Mouse (Mus musculus) urinary bladder, postnatal 4 days (tissue): Measurements from ENCODE around the gene Ap1g1.

ENCODE experiments used
- DNase-seq, 2 experiments: peaks; one replicate each; pipeline ENCODE4 v3.0.0; 2021 to 2022; ENCODE audit warnings: low spot score in 2 of 2

Ap1g1 gene

DNA sequence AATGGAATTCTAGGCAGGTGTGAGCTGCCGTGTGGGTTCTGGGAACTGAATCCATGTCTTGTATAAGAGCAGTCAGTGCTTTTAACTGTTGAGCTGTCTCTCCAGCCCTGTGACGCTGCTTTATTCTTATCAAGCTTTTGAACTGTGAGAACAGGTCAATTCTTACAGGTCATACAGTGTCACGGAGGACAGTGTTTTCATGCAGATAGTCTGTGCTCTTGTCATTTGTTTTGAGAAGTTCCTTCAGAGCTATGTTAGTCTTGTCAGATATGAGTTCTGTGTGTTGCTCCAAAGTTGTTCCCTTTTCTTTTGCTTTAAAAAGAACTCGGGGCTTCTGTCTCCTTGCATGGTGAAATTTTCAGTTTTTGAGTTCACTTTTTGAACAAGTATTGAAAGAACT, 2.2 kb downstream of the Ap1g1 start:
- no peak for DNase-seq

DNA sequence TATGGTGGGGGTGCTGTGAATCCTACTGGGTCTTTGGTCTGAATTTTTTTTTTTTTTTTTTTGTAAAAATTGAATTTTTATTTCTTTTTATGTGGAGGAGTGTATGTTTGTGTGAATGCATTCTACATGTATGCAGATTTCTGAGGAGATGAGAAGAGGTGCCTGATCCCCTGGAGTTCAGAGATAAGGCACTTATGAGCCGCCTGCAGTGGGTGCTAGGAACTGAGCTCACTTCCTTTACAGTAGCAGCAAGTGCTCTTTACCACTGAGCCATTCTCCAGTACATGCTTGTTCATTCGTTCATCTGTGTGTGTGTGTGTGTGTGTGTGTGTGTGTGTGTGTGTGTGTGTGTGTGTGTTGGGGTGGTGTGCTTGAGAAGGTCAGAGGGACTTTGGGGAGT, 12.6 kb downstream of the Ap1g1 start:
- no peak for DNase-seq

DNA sequence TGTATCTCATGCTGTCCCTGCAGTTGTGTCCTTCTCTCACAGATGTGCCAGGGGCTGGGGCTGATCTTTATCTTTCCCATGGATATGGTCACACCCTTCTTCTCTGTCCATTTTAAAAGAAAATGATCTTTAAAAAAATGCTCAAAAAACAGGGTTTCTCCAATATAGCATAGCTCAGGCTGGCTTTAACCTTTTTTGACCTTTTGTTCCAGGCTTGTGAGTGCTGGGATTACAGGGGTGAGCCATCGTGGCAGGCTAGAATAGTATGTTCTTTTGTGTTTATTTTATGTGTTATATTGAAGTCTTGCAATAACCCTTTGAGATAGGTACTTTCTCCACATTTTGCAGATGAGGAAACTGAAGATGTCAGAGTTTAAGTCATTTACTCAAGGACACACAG, 16.8 kb downstream of the Ap1g1 start:
- DNase-seq, result no peak

DNA sequence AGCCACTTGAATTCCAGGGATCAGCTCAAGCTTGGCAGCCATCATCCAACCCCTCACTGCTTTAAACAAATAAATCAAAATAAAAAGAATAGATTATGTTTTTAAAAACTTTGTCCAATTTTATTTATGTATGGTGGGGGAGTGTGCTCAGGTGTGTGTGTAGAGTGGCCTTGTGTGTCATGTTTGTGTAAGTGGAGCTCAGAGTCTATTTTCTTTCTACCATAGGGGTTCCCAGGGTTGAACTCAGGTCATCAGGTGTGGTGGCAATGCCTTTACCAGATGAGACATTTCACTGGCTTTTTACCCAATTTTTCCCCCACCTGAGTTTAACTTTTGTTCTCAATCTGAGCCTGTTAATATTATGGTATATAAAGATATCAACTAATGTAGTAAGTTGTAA, 20.4 kb downstream of the Ap1g1 start:
- DNase-seq, result no peak

DNA sequence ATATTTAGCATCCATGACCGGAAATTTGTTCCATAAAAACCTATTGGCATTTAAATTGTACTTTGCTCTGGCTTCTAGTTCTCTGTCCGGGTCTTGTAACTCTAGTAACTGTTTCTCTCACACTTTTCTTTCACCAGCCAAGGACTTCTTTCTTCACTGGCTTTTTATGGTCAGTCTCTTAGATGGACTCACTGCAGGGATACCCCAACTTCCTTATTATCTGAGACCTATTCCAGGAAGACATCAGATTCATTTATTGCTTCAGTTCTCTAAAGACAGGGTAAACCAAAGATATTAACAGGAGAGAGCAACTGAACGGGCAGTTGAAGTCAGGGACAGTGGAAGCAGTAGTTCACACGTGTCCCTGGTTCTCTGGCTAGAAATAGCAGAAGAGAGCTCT, 20.9 kb downstream of the Ap1g1 start:
- DNase-seq, result no peak

DNA sequence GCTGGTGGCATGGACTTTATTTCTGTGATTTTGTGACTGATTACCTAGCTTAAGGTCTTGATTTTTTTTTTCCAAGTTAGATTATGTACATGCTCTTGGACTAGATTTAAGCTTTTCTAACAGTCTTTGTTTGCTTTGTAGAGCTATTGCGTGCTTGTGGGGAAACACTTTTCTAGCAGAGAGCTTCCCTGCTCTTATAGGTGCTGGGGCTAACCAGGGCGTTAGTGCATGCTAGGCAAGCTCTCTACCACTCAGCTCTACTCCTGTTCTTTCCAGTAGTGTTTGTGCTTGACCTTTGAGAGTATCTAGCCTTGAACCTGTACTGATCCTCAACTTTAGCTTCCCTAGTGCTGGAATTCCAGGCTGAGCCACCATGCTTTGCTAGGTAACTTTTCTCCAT, 22.0 kb downstream of the Ap1g1 start:
- no peak for DNase-seq

DNA sequence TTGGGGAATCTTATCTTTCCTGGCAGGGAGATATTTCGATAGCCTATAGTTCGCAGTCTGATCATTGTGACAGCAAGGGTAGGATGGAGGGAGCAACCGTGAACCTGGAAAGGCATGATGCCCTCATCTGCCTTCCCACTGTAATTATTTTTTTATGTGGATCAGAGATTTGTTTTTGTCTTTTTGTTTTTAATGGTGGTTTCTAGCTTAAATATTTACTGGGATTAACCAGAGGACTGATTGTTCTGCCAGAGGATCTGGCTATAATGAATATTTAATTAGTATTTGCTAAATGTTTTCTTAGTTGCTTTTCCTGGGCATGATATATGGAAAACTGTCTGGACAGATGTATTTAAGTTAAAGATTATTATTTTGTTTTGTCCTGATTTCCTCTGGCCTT, 24.9 kb downstream of the Ap1g1 start:
- DNase-seq, result no peak

DNA sequence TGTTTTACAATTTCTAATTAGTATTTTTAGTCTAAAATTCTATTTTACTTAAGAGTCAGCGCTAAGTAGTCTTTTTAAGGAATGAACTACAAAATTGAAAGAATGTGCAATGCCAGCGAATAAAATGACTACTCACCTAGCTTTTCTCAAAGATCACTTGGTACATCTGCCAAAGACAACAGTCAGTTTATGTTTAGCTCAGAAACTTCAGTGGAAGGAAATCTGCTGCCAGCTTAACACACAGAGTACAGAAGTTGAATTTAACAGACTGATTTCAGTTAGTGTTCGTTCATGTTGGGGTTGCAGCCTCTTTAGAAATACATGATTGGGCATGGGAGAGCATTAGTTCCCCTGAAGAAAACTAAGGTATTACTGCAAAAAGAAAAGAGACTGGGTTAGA, 25.4 kb downstream of the Ap1g1 start:
- no peak for DNase-seq

DNA sequence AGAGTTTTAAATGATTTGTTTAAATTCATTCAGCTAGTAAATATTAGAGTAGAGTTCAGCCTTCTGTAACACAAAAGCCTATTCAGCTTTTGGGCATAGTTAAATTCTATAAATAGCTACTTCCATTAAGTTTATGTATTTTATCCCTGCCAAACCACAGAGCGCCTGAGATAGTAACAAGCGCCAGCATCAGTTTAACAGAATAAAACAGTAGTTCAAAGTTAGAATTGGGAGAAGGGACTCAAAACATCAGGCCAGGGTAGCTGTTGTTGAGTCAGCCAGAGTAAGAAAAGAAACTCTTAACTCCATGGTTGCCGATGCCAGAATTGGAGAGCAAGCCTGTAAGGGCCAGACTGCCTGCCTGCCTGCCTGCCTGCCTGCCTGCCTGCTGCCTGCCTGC, 28.2 kb downstream of the Ap1g1 start:
- no peak for DNase-seq

DNA sequence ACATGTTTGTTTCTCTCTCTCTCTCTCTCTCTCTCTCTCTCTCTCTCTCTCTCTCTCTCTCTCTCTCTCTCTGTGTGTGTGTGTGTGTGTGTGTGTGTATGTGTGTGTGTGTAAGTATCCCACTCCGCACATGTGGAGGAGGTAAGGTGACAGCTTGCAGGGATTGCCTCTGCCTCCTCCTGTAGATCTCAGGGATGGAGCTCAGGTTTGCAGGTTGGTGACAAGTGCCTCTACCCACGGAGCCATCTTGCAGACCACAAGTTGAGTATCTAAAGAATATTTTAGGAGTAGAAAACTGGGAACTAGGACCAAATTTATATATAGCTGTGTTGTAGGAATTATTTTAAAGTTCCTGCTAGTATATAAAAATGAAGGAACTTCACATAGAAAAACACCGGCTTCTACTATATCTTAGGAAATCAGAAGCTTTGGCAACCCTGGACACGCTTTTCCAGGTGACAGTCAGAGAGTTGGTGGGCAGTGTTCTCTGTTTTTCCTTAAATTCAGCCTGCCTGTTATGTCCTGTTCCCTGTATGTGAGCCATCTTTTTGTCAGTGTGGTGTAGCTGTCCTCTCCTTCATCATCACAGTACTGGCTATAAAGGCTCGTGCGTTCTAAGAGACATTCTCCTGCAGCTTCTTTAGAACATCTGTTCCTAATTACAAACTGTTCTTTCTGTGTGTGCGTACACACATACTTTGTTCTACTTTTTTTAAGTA, 29.2 kb downstream of the Ap1g1 start:
- no peak for DNase-seq

DNA sequence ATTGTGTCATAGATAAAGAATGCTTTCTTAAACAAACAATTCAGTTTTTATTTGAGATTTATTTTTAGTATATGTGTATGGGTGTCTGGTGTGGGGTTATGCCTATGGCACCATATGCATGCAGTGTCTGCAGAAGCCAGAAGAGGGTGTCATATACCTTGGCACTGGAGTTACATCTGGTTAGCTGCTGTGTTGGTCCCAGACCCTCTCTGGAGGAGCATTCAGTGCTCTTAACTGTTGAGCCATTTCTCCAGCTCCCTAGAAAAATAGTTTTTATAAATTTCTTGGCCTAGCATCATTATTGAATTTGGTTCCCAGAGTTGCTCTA, 29.7 kb downstream of the Ap1g1 start:
- no peak for DNase-seq

DNA sequence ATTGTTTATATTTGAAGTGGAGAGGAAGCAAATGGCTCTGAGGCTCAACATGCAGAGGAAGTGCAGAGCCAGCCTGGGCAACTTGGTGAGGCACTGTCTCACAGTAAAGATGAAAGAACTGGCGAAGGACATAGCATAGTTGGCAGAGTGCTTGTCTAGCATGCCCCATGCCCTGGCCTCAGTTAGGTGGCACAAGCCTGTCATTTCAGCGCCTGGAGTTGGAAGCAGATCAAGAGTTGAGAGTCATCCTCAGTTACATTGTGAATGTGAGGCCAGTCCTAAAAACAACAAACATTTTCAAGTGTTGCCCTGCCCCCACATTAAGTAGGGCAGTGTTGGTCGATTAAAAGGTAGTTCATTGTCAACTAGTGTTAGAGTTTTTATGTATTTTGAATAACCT, 32.1 kb downstream of the Ap1g1 start:
- no peak for DNase-seq

DNA sequence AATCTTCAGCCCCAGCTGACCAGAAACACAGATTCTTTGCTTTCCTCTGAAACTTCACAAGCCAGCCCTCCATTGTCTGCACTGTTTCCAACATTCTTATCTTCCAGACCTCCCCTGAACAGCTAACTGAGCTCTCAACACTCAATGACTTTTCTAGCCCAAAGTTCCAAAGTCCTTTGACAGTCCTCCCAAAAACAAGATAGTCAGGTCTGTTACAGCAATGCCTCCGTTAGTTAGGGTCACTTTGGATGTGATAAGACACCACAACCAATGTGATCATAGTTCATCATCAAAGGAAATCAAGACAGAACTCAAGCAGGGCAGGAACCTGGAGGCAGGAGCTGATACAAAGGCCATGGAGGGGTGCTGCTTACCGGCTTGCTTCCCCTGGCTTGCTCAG, 36.9 kb downstream of the Ap1g1 start:
- no peak for DNase-seq

DNA sequence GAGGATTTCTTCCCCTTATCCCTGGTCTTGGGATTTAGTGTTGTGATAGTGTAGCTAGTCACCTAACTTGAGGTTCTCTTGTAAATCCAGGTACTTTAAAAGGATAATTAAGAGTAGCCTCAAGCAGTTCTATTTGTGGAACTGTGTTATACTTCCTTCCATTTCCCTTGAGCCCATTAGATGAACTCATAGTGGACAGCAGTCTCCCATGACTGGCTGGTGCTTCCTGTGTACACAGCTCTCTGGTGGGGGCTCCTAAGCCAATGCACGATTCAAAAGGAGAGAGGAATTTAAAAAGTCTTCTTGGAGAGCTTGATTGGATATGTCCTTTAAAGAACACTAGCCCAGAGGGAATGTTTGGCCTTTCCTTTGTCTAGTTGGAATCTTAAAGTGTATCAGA, 39.6 kb downstream of the Ap1g1 start:
- DNase-seq, result no peak

DNA sequence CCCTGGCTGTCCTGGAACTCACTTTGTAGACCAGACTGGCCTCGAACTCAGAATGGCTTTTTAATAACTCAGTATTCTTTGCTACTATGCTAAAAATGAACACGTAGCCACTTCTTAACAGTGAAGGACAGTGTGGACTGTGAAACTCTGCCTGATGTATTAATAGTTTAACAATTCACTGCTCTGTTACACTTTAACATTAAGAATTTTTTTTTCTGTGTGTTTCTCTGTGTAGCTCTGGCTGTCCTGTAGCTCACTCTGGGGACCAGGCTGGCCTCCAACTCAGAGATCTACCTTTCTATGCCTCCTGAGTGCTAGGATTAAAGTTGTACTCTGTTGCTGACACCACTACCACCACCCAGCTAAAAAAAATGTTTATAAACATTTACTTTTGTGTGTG, 45.2 kb downstream of the Ap1g1 start:
- no peak for DNase-seq

DNA sequence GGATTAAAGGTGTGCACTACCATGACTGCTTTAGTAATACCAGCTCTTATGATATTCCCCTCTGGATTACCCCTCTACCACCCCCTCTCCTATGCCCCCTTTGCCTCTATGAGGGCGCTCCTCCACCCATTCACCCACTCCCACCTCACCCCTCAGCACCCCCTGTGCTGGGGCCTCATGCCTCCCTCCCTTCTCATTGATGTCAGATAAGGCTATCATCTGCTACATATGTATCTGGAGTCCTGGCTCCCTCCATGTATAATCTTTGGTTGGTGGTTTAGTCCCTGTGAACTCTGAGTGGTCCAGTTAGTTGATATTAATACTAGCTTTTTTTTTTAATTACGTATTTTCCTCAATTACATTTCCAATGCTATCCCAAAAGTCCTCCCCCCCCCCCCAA, 61.5 kb downstream of the Ap1g1 start:
- DNase-seq, result no peak

DNA sequence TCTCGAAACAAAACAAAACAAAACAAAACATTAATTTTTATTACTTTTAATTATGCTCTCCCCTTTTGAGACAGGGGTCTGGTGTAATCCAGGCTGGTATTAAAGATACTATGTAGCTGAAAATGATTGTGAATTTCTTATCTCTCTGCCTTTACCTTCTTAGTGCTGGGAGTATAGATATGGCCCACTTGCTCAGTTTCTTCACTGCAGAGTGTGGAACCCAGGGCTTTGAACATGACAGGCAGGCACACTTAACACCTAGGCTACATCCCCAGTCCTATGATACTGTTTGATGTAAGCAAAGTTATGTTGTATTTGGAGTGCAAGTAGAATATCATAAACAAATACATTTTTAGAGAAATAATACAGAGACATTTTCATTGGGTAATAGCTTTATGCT, 64.1 kb downstream of the Ap1g1 start:
- no peak for DNase-seq

DNA sequence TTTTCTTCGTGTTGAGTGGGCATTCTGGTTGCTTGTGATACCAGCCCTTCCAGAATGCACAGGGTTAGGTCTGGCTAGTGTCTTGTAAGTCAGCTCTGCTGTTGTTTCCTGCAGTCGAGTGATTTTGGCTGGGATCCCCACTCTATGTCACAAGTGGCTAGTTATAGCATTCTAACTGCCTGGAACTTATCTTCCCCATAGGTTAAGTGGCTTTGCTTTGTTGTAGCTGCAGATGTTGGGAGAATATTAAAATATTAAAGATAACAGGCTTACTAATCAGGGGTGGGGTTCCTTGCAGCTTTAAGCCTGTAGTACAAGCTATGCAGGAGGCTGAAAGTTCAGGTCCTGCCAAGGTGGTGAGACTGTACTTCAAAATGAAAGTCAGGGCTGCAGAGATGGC, 69.5 kb downstream of the Ap1g1 start:
- DNase-seq, result no peak

DNA sequence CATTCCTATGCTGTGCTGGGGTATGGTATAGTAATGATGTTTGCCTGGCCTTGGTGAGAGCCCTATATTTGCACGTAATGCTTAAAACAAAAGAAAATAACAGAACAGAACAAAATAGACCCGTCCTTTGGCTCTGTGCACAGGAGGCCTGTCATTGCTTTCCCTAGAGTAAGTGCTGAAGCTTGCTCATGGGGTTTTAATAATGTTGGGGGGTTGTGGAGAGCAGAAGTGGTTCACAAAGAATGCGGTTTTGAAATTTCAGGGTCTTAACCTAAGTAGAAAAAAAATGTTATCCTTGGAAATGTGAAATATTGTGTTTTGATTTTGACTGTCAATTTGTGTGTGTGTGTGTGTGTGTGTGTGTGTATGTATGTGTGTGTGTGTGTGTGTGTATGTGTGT, 70.6 kb downstream of the Ap1g1 start:
- DNase-seq, result no peak

DNA sequence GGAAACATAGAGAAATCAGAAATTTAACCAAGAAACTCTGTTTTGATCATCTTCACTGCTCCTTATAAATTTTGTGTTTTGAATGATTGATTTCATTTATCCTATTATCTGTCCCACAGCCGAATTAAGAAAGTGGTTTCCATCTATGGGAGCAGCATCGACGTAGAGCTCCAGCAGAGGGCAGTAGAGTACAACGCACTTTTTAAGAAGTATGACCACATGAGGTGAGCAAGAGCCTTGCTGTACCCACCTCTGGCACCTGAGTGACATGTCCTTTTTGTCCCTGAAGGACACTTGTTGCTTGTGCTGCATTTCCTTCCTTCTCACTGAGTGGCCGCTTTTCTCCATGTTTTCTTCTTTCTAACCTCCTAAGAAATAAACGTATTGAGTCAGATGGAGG, 75.1 kb downstream of the Ap1g1 start:
- no peak for DNase-seq

DNA sequence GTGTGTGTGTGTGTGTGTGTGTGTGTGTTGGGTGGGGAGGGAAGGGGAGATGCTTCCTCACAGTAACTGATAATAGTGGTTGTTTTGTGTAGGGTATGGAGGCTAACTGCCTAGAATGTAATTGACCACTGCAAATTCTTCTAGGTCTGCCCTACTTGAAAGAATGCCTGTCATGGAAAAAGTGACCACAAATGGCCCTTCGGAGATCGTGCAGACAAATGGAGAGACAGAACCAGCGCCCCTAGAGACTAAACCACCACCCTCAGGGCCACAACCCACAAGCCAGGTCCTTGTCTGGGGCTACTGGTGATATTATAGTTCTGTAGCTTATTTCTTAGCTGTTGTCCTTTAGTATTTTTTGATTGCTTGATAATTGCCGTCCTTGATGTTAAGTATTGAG, 76.2 kb downstream of the Ap1g1 start:
- no peak for DNase-seq

DNA sequence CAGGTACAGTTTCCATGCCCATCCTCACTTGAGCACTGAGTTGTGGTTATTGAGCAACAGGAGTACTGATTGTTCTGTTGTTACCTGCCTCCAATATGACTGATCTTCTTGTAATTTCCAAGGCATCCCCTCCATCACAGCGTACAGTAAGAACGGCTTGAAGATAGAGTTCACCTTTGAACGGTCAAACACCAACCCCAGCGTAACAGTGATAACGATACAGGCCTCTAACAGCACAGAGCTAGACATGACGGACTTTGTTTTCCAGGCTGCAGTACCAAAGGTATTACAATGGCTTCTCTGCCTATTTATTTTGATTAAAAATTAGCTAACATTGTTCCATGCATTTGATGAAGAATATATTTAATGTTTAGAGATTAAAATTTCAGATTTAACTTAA, 77.1 kb downstream of the Ap1g1 start:
- no peak for DNase-seq

DNA sequence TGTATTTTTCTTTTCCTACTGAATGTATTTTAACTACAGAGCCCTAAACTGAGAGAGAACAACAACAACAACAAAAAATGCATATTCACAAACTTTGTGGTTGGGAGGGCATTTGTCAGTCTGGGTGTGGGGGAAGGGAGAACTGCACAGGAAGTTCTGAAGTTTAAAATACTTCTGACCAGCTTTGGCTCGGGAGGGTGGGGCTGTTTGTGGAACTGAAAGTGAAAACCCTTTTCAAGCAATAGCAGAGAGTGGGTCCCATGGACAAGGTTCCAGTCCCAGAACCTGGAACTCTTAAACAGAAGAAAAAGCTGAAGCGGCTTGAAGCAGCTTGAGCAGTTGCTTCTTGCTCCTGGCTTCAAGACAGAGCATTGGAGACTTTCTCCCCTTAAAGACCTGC, 85.0 kb downstream of the Ap1g1 start:
- no peak for DNase-seq

DNA sequence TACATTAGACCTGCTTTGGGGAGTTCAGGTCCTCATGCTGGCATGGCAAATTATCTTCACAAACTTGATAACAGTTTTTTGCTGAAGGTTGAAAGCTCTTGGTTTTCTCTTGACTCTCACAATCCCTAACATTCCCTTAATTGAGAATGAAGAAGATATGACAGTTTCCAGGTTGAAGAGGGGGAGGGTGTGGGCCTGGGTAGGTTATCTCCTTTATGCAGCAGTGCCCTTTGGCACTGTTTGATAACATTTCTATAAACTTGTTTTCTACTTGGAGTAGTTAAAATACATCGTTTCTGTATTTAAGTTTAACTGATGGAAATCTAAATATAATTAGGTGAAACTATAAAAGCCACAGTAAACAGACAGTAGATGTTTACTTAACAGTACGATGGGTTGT, 86.4 kb downstream of the Ap1g1 start:
- no peak for DNase-seq

DNA sequence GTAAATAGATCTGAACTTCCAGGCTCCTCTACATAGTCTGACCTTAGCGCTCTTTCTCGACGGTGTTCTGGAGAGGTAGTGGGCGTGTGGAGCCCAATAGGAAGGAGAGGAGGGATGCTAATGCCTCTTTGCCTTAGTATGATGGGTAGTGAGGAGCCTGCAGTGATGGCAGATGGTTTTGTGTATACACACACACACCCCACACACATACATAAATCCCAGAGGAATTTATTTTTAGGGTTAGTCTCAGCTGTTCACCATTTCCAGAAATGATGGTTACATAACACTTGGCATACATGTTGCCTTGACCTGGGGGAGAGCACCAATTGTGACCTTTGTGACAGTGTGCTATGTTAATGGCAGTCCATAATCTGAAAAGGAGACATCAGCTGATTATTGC, 87.2 kb downstream of the Ap1g1 start:
- no peak for DNase-seq
